Mouse (Mus musculus) bone marrow, adult 2 months (tissue): ENCODE data around the gene Prkcb. TPM values are rescaled to one million over a fixed set of nuclear protein-coding genes. Genes with fewer than 3 reads are reported as not detected.

Experiments used
- H3K27ac ChIP-seq: fragments of 200-500 bp; 2 replicates; pipeline ENCODE4 v1.5.1; 2012; ENCODE audit warnings: low read depth, mild to moderate bottlenecking, control low read depth, inconsistent platforms, low read length; ENCODE audit not compliant: control insufficient read depth, poor library complexity, insufficient read depth
- H3K4me1 ChIP-seq: fragments of 200-500 bp; 2 replicates; pipeline ENCODE4 v1.6.1; 2011; ENCODE audit warnings: low read length; ENCODE audit not compliant: control insufficient read depth, insufficient read depth
- H3K4me3 ChIP-seq: fragments of 200-500 bp; replicated peaks from 2 replicates; pipeline ENCODE3; 2011; ENCODE audit warnings: mild to moderate bottlenecking, low read depth, low read length, control low read depth; ENCODE audit not compliant: control insufficient read depth
- CTCF ChIP-seq: fragments of 200-500 bp; IDR thresholded peaks from 2 replicates; pipeline ENCODE4 v1.5.1; 2011; ENCODE audit warnings: low read length, control low read depth; ENCODE audit not compliant: control insufficient read depth, insufficient read depth
- POLR2A ChIP-seq: fragments of 200-500 bp; IDR thresholded peaks from 2 replicates; pipeline ENCODE4 v1.6.1; 2011; ENCODE audit warnings: low read depth, mild to moderate bottlenecking, control low read depth, low read length, borderline replicate concordance; ENCODE audit not compliant: control insufficient read depth
- WGBS: fragments of 180-500 bp; shearing (Covaris S2); methylation state at CpG from one replicate; pipeline ENCODE4 v1.1.7; 2018; 5-methylcytosine and 5-hydroxymethylcytosine counted together
- polyA plus RNA-seq: library from polyadenylated mRNA; stranded (reverse); fragments of >200 nt; gene quantifications from 2 replicates; pipeline ENCODE4 v1.2.4, GENCODE M21; 2011; ENCODE audit warnings: low replicate concordance; ENCODE audit not compliant: missing spikeins, insufficient read depth, insufficient read length

Prkcb gene
- polyA plus RNA-seq, 1 experiment: 115 TPM

DNA sequence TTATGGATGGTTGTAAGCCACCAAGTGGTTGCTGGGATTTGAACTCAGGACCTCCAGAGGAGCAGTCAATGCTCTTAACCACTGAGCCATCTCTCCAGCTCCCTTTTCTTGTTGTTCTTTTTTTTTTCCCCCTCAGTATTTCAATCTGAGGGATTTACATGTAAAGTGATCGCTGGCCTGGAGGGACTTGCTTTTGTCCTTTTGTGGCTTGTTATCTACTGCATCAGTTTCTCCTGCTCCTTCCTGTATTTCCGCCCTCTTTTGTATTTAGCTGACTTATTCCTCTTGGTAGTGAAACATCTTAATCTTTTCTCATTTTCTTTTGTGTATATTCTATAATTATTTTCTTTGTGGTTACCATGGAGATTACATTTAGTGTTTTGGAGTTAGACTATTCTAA is 8.2 kb upstream of the Prkcb start:
- H3K4me1 ChIP-seq: no peaks in the 10 kb centered on the region; the same call in 1 of the 2 replicates
- 19% methylated on average over 2 of the region's 2 CpGs for WGBS
- no peak overlapping the region for H3K27ac ChIP-seq
- no peak overlapping the region for H3K4me3 ChIP-seq
- TF ChIP-seq POLR2A: no peak
- no peak for TF ChIP-seq CTCF

- WGBS: 70% methylated on average over 2 of the region's 2 CpGs
- Histone ChIP-seq H3K4me1 (no peaks in the 10 kb centered on the region), H3K4me3 (no peak overlapping the region), H3K27ac (no peak overlapping the region)
- TF ChIP-seq POLR2A (no peak), CTCF (no peak)
Observed at GRCm38 (mm10) chr7:122282584-122282983, 6.0 kb upstream of the Prkcb start.

DNA sequence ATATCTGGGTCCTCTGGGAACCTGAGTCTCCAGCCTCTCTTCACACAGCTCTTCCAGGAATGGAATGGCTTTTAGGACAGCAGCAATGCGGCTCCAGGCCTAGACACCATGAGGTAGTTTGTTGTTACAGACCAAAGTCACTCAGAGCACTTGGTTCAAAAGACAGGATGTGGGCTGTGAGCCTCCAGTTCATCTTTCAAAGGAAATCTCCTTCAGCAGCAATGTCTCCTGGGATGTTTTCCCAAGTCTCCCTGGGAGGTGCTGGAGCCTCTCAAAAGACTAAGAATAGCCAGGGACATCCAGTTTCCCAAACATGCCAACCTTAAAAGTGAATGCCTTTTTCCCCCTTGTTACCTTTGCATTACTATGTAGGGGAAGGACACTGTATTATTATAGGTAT is 1.3 kb upstream of the Prkcb start:
- Histone ChIP-seq H3K4me3 (no peak overlapping the region), H3K27ac (no peak overlapping the region), H3K4me1 (peaks cover 6% of the 10 kb centered on the region; the same call in 1 of the 2 replicates)
- TF ChIP-seq POLR2A: no peak
- TF ChIP-seq CTCF: no peak
- 69% methylated on average over 1 of the region's 1 CpGs for WGBS

GRCm38 (mm10) chr7:122289243-122290111 is 926 bp downstream of the Prkcb start:
- TF ChIP-seq CTCF: no peak
- no peak for TF ChIP-seq POLR2A
- Histone ChIP-seq H3K27ac (peak overlapping the region; percentile 88), H3K4me1 (peaks cover 6% of the 10 kb centered on the region; the same call in 1 of the 2 replicates), H3K4me3 (peak overlapping the region; percentile 87)
- under 1% methylated on average over 66 of the region's 66 CpGs for WGBS

GRCm38 (mm10) chr7:122290165-122290564 is 1.6 kb downstream of the Prkcb start:
- Histone ChIP-seq H3K4me3 (peak overlapping the region; percentile 87), H3K4me1 (peaks cover 6% of the 10 kb centered on the region; the same call in 1 of the 2 replicates), H3K27ac (peak overlapping the region; percentile 88)
- 23% methylated on average over 12 of the region's 12 CpGs for WGBS
- TF ChIP-seq POLR2A (no peak), CTCF (peak; percentile 56)

GRCm38 (mm10) chr7:122290771-122291170 is 2.2 kb downstream of the Prkcb start:
- 55% methylated on average over 3 of the region's 3 CpGs for WGBS
- Histone ChIP-seq H3K4me3 (no peak overlapping the region), H3K27ac (0 out of 2 replicates have a peak overlapping the region, but pooled peaks have one; percentile 88), H3K4me1 (peaks cover 6% of the 10 kb centered on the region; the same call in 1 of the 2 replicates)
- TF ChIP-seq POLR2A (no peak), CTCF (no peak)

GRCm38 (mm10) chr7:122292151-122292550 is 3.6 kb downstream of the Prkcb start:
- H3K27ac ChIP-seq: no peak overlapping the region
- TF ChIP-seq CTCF: no peak
- 72% methylated on average over 7 of the region's 7 CpGs for WGBS
- H3K4me3 ChIP-seq: no peak overlapping the region
- H3K4me1 ChIP-seq: peaks cover 6% of the 10 kb centered on the region; the same call in 1 of the 2 replicates

DNA sequence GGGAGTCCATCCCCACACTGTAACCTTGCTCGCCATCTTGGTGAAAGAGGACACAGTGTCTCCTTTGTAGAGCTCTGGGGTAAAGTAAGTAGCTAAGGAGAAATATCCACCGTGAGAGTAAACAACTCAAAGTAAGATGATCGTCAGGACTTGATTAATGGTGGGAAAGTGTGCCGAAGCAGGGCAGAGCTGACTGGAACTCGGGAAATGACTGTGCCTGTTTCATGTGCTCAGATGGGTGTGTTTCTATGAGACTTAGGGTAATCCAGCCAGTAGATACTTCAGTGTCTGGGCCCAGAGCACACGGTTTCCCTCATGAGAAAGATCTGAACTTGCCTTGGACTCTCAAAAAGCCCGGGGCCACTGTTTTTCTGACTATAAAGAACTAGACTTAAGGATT is 5.6 kb downstream of the Prkcb start:
- no peak for TF ChIP-seq CTCF
- TF ChIP-seq POLR2A: no peak
- Histone ChIP-seq H3K27ac (no peak overlapping the region), H3K4me3 (no peak overlapping the region), H3K4me1 (peaks cover 1% of the 10 kb centered on the region)
- 77% methylated on average over 7 of the region's 7 CpGs for WGBS
